Mouse (Mus musculus) fibroblast of lung, adult 2 months (primary cell): ENCODE measurements around the gene Neurl4.

Source experiments
- DNase-seq: peaks from one replicate; pipeline ENCODE4 v3.0.0-alpha.2; 2011; ENCODE audit warnings: low read depth

The Neurl4 gene

DNA sequence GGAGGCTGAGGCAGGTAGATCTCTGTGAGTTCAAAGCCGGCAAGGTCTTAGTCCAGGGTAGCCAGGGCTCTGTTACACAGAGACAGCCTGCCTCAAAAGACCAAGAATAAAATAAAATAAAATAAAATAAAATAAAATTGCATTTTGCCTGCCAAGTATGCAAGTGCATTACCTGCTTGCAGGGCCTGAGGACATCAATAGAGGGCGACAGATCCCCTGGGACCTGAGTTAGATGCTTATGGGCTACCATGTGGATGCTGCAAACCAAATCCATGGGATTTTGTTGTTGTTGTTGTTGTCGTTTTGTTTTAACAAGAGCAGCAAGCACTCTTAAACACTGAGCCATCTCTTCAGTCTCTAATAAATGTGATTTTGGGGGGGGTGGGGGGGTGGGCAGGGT is 31.4 kb downstream of the Neurl4 start:
- DNase-seq, result no peak

DNA sequence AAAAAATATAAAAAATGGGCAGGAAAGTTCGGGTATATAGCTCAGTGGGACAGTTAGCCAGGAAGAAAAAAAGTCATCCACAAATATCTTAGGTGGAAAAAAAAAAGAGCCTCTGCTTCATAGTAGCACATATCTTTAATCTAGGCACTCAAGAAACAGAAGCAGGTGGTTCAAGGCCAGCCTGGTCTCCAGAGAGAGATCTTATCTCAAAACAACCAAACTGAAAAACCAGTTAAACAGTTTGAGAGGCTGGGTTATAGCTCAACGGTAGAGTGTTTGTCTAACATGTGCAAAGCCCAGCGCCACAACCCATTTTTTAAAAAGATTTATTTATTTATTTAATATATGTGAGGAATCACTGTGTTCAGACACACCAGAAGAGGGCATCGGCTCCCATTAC is 32.2 kb downstream of the Neurl4 start:
- DNase-seq, result no peak

DNA sequence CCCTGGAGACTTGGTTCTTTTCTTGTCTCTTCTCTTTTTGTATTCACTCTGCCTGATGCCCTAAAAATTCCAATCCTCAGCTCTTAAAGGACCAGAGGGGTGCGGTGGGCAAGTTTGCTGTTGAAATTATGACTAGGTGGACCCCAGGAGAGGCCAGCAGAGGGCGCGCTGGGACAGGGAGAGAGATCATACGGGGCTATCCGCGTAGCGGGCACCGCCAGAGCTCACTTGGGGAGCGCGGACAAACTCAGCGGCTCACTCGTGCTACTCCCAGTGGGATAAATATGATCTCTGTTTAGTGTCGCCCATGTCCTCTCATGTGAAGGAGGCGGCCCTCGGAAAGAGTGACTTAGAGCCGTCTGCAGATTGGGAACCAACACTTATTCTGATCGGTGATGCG is 33.3 kb downstream of the Neurl4 start:
- peak; percentile 34 for DNase-seq

GRCm38 (mm10) chr11:69934681-69935080 is 33.8 kb downstream of the Neurl4 start:
- no peak for DNase-seq

- DNase-seq, result no peak
Measured at GRCm38 (mm10) chr11:69935137-69935879, 34.4 kb downstream of the Neurl4 start, which contains the start of gene Ybx2. TSS of gene Ybx2 (plus strand) at chr11:69935796.

DNA sequence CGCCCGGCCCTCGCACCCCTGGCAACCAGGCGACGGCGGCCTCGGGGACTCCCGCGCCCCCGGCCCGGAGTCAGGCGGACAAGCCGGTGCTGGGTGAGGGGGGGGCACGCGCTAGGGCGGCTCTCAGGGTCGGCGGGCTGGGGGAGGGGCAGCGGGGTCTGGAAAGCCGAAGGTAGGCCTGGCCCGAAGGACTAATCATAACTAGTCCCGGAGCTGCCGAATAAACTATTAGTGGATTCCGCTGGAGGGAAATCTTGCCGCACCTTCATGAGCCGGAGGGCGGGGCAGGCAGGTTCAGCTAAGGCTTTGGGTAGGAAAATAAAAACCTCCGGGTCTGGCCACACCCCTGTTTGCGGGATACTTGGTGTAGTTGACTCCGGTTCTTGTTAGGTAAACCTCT is 35.3 kb downstream of the Neurl4 start:
- no peak for DNase-seq

DNA sequence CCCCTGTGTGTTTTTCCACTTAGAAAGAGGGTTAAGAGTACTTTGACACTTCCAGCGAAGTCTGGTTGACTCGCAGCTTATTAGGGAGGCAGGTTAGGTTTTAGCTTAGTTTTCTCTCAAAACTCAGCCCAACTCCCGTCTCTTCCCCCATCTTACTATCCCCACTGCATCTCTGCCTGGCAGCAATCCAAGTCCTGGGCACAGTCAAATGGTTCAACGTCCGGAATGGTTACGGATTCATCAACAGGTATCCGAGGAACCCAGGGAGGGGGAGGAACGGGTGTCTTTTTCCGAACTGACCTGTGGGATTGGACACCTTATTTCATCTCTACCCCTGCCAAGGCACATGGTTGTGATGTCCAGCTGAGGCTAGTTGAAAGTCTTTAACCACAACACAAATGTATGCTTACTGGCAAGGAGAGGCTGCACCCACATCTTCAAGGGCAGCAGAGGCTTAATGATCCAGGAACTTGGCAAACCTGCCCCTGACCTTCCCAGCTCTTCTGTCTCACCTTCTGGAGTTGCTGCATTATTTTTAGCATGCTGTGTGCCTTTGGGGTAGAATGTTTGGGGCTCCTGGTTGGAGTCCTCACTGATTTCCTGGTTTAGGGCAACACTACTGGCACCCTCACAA is 36.0 kb downstream of the Neurl4 start:
- no peak for DNase-seq

- DNase-seq, result no peak
Measured at GRCm38 (mm10) chr11:69937385-69937784, 36.5 kb downstream of the Neurl4 start.

- DNase-seq, result no peak
Measured at GRCm38 (mm10) chr11:69937834-69938233, 37.0 kb downstream of the Neurl4 start.

DNA sequence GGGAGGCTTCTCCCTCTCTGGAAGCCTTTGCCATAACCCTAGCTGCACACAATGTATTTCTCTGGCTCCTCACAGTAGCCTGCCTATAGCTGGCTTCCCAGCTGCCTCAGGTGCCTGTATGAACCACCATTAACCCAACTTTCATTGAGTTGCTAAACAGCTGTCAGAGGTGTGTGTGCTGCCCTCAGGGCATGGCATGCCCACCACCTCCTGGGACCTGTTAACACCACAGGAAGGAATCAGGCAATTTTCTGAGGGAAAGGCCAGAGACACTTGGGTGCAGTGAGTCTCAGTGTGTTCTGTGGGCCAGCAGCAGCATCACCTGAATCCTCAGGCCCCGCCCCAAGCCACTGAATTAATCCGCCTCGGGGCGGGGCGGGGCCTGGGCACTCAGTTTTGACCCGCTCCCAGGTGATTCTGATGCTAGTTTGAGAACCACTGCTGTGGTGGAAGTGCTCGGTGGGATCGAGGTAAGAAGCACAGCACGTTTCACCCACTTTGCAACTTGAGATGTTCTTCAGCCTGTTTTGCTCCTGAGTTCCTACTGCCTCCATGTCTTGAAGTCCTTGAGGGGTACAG is 37.6 kb downstream of the Neurl4 start:
- no peak for DNase-seq

DNA sequence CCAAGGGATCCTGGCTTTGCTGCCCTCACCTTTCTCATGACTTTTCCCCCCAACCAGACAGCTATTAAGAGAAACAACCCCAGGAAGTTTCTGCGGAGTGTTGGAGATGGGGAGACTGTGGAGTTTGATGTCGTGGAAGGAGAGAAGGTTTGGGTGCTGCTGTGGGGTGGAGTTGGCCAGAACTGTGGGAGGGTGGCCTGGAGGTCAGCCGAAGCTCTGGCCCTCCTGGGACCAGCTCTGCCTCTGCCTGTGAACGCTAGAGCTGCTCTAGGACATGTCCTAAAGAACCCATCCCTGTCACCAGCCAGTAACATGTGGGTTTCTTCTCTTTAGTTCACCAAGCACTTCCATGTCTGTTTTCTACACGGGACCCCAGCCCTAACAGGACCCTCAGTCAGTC is 38.3 kb downstream of the Neurl4 start:
- no peak for DNase-seq

- no peak for DNase-seq
Measured at GRCm38 (mm10) chr11:69939731-69940130, 38.9 kb downstream of the Neurl4 start.

GRCm38 (mm10) chr11:69940962-69941361 is 40.1 kb downstream of the Neurl4 start:
- DNase-seq, result no peak

DNA sequence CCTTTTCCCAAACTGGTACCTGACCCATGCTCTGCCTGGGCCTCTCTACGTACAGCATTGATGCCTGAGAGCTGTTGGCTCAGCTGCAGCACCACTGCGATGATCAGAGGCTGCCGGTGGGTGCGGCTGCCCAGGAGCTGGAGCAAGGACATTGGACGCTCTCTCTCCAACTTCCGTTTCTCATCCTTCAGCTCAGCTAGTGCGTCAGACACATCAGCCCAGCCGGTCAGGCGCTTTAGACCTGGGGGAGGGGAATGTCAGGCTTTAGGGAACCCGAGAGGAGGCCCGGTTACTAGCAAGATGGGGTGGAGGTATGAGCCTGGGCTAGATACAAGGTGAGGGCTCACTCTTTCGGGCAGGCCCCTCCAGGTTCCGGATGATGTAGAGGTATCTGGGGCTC is 44.3 kb downstream of the Neurl4 start:
- no peak for DNase-seq

DNA sequence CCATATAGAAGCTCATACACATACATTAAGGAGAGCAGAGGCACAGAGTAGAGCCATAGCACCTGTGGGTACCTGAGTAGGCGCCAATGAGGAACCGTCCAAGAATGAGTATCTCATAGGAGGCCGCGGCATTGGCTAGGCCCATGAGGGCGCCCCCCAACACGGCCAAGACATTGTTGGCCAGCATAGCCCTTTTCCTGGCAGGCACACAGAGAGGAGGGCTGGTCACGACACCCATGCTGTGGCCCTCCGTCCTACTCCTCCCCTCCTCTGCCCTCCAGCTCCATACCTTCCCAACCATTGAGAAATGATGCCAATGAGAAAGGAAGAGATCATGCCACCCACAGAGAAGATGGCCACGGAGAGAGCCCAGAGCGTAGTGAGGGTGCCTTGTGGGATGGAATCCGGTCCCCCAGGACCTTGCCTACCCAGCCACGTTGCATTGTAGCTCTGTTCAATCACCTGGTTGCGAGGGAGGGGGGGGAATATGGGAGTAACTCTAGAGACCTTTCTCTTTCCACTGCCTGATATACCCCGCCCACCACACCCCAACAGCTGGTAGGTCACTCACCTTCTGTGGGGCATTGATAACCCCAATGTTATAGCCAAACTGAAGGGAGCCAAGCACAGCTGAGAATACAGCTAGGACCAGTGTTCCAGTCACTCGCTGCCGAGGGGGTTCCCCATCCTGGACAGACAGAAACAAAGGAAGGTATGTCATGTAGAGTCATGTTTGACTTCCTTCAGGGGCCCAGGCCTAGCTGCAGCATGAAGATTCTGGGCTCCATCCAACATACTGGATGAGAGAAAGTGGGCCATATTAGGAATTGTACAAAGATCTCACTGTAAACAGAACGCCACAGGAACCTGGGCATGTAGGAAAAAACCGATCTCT is 45.4 kb downstream of the Neurl4 start:
- no peak for DNase-seq

DNA sequence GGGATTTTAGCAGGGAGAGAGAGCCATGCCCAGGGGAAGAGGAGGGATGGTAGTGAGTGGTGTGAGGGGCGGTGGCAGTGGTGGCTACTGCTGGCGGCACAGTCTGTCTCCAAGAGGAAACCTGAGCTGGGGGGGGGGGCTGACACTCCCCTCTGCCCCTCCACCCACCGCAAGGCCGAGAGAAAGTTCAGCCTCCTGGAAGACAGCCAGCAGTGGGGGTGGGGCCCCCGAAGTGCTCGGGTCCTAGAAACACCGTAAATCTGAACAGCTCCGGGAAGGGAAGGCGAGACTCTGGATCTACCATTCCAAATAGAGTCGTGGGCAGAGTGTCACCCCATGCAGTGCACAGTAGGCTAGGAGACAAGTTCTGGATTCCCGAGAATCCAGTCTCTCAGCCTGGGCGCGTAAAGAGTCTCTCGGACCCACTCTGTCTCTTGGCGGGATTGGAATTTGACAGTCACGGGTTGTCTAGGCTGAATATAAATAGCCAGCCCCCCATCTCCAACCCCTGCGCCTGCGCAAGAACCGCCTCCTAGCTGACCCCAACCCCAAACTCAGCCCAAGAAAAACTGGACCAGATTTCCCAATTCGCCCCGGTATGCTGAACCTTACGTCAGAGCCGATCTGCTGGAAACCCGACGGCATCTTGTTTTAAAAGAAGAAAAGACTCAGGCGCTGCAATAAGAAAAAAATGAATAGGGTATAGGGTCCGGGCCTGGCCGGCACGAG is 46.6 kb downstream of the Neurl4 start:
- no peak for DNase-seq

DNA sequence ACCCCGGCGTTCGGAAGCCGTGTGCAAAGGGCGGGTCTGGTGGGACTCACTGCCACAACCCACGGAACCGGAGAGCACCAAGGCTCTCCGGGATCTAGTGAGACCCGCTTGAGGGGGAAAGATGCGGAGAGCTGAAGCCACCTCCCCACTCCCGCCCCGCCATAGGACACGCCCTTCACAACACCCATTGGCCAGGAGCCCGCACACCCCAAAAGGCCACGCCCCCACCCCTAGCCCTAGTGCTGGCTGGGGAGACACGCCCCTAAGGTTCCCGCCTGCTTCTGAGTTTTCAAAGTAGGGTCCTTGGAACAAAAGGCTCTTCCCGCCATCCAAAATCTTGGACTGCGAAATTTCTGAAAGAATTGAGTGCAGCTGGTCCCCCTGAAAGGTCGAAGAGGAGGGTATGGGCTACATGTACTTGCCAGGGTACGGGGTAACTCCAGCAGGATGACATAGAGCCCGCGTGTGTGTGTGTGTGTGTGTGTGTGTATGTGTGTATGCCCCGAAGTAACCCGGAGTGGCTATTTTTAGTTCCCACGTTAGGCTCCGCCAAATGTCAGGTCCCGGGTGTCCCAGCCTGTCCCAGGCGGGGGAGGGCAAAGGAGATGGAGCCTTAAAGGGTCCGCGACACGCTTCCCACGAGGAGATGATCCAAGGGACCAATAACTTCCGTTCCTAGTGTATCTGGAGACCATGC is 47.3 kb downstream of the Neurl4 start, which contains the start of gene Slc2a4:
Slc2a4 (minus strand) TSS at position 123 of the 697 bp plus-strand sequence.
- no peak for DNase-seq

DNA sequence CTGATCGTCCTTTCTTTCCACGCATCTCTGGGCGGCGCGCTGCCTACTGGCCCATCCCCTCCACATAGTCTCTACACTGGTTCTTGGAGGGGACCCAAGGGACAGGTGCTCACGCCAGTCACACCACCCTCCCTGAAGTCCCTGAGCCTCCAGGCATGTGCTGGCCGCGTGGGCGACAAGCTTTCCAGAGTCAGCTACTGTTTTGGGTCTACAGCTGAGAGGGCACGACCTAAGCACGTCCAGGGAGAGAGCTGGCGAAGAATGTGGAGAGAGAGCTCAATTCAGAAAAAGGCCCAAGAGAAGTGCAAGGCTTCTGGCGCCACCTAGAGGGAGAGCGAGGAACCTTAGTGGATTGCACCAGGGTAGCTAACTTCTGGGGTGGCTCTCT is 47.9 kb downstream of the Neurl4 start:
- DNase-seq, result peak; percentile 38

DNA sequence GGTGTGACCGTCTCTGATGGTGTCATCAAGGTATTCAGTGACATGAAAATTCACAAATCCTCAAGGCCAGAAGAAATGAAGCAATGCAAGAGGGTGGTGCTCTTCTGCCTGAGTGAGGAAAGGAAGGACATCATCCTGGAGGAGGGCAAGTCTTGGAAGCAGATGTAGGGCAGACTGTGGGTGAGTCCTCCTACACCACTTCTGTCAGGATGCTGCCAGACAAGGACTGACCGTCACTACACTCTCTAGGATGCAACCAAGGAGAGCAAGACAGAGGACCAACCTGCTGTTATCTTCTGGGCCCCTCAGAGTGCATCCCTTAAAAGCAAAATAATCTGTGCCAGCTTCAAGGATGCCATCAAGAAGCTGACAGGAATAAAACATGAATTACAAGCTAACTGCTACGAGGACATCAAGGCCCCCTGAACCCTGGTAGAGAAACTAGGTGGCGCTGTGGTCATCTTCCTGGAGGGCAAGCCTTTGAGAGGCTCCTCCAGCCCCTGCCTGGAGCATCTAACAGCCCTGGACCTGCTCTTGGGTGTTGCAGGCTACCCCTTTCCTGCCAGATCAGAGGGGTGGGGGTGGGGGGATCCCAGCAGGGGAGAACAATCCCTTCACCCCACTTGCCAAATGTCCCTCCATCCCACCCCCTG is 50.1 kb downstream of the Neurl4 start:
- DNase-seq, result no peak

DNA sequence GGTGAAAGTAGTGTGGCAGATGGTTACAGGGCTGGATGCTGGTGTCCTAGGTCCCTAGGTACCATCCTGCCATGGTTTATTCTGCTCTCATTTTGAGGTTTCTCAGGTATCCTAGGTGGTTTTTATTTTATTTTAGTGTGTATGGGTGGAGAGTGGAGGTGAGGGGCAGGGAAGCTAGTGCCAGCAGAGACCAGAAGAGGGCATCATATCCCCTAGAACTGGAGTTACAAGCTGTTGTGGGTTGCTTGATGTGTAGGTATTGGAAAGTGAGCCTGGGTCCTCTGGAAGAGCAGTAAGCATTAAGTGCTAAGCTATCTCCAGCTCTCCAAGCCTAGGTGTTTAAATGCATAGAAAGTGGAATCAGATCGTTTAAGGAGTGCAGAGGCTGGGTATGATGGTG is 51.4 kb downstream of the Neurl4 start:
- no peak for DNase-seq
